Mouse (Mus musculus): ENCODE results near the gene Cryz. TPM values are rescaled to one million over a fixed set of nuclear protein-coding genes. Genes with fewer than 3 reads are reported as not detected.
"Not testable (repeated sequence)": the region's sequence is repeated elsewhere in the genome, so short reads cannot be mapped to it uniquely, and the experiment has no call there.

Gene Cryz
- total and polyA plus RNA-seq, 3 experiments: 5.8 to 19.5 (median 16.8) TPM

- TF ChIP-seq CTCF (IDR thresholded peaks at IDR 0.05) (no peak), POLR2A (IDR thresholded peaks at IDR 0.05; ENCODE audit: insufficient read depth, low read depth, low read length) (no peak), EP300 (IDR thresholded peaks at IDR 0.05; ENCODE audit: insufficient read depth, low read depth, low read length) (no peak)
- intact Hi-C loops (cut with DNase I): no loop called here
- H3K36me3 ChIP-seq (ENCODE audit: control insufficient read depth, insufficient read depth, low read length): no peaks in the 10 kb centered on the region
- no peaks in the 10 kb centered on the region for H3K79me2 ChIP-seq (replicated peaks; ENCODE audit: control insufficient read depth, insufficient read depth, low read length)
- no peaks in the 10 kb centered on the region for H3K27me3 ChIP-seq (ENCODE audit: control insufficient read depth, insufficient read depth, low read length)
- no peak overlapping the region for H3K27ac ChIP-seq
- H3K4me3 ChIP-seq: no peak overlapping the region
- H3K9ac ChIP-seq (ENCODE audit: low read depth, low read length): no peak overlapping the region
- WGBS: 91% methylated on average over 8 of the region's 8 CpGs
- DNase-seq: no peak
- no peaks in the 10 kb centered on the region for H3K4me1 ChIP-seq (ENCODE audit: control insufficient read depth, insufficient read depth, low read length)
Observed at GRCm38 (mm10) chr3:154614771-154615170, 18.3 kb downstream of the Cryz start.

DNA sequence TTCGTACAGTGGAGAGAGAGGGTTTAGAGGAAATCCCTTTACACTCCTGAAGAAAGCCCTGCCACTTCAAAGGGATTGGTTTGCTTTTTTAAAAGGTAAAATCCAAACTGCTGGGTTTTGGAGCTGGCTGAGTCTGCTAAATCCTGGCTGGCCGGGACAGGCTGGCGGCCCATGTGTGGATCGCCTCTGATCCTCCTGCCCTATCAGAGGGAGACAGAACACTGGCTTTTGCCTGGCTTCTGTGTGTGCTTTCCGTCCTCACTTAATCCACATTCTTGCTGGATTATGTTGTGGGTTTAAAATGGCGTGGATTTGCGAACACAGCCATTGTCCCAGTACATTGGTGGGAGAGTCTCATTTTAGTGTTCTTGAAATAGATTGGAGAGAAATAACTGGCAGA lies 18.8 kb downstream of the Cryz start:
- Histone ChIP-seq H3K27me3 (ENCODE audit: control insufficient read depth, insufficient read depth, low read length) (no peaks in the 10 kb centered on the region), H3K36me3 (ENCODE audit: control insufficient read depth, insufficient read depth, low read length) (no peaks in the 10 kb centered on the region), H3K4me3 (no peak overlapping the region), H3K27ac (no peak overlapping the region), H3K79me2 (replicated peaks; ENCODE audit: control insufficient read depth, insufficient read depth, low read length) (no peaks in the 10 kb centered on the region), H3K9ac (ENCODE audit: low read depth, low read length) (no peak overlapping the region), H3K4me1 (ENCODE audit: control insufficient read depth, insufficient read depth, low read length) (no peaks in the 10 kb centered on the region)
- WGBS: 90% methylated on average over 7 of the region's 7 CpGs
- no peak for DNase-seq
- TF ChIP-seq EP300 (IDR thresholded peaks at IDR 0.05; ENCODE audit: insufficient read depth, low read depth, low read length): no peak
- TF ChIP-seq POLR2A (IDR thresholded peaks at IDR 0.05; ENCODE audit: insufficient read depth, low read depth, low read length): no peak
- TF ChIP-seq CTCF (IDR thresholded peaks at IDR 0.05): no peak
- intact Hi-C loops (cut with DNase I): no loop called here

DNA sequence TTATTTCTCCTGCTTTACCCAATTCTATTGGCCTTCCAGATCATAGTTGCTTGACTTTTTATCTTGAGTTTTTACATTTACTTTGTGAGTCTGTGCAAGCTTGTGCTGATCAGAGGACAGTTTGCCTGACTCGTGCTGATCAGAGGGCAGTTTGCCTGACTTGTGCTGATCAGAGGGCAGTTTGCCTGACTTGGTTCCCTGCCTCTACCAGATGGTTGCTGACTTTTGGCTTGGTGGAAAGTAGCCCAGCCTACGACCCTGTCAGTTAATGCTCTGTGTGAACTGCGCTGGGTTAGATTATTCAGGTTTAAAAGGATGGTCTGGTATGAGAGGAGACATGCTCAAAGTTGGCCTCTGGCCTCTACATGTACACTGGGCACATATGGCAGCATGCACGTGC lies 19.6 kb downstream of the Cryz start:
- H3K27me3 ChIP-seq (ENCODE audit: control insufficient read depth, insufficient read depth, low read length): no peaks in the 10 kb centered on the region
- H3K9ac ChIP-seq (ENCODE audit: low read depth, low read length): no peak overlapping the region
- no peak for DNase-seq
- no peak overlapping the region for H3K27ac ChIP-seq
- TF ChIP-seq EP300 (IDR thresholded peaks at IDR 0.05; ENCODE audit: insufficient read depth, low read depth, low read length): no peak
- TF ChIP-seq POLR2A (IDR thresholded peaks at IDR 0.05; ENCODE audit: insufficient read depth, low read depth, low read length): no peak
- no peak for TF ChIP-seq CTCF (IDR thresholded peaks at IDR 0.05)
- no peaks in the 10 kb centered on the region for H3K79me2 ChIP-seq (replicated peaks; ENCODE audit: control insufficient read depth, insufficient read depth, low read length)
- H3K36me3 ChIP-seq (ENCODE audit: control insufficient read depth, insufficient read depth, low read length): no peaks in the 10 kb centered on the region
- no peak overlapping the region for H3K4me3 ChIP-seq
- 92% methylated on average over 4 of the region's 4 CpGs for WGBS
- H3K4me1 ChIP-seq (ENCODE audit: control insufficient read depth, insufficient read depth, low read length): no peaks in the 10 kb centered on the region
- intact Hi-C loops (cut with DNase I): no loop called here

- no peaks in the 10 kb centered on the region for H3K36me3 ChIP-seq (ENCODE audit: control insufficient read depth, insufficient read depth, low read length)
- H3K27me3 ChIP-seq (ENCODE audit: control insufficient read depth, insufficient read depth, low read length): no peaks in the 10 kb centered on the region
- DNase-seq: no peak
- H3K4me3 ChIP-seq: no peak overlapping the region
- H3K79me2 ChIP-seq (replicated peaks; ENCODE audit: control insufficient read depth, insufficient read depth, low read length): no peaks in the 10 kb centered on the region
- no peak overlapping the region for H3K9ac ChIP-seq (ENCODE audit: low read depth, low read length)
- intact Hi-C loops (cut with DNase I): no loop called here
- H3K4me1 ChIP-seq (ENCODE audit: control insufficient read depth, insufficient read depth, low read length): no peaks in the 10 kb centered on the region
- no peak overlapping the region for H3K27ac ChIP-seq
- TF ChIP-seq EP300 (IDR thresholded peaks at IDR 0.05; ENCODE audit: insufficient read depth, low read depth, low read length) (no peak), CTCF (IDR thresholded peaks at IDR 0.05) (no peak), POLR2A (IDR thresholded peaks at IDR 0.05; ENCODE audit: insufficient read depth, low read depth, low read length) (no peak)
Observed at GRCm38 (mm10) chr3:154628284-154628683, 31.8 kb downstream of the Cryz start.

DNA sequence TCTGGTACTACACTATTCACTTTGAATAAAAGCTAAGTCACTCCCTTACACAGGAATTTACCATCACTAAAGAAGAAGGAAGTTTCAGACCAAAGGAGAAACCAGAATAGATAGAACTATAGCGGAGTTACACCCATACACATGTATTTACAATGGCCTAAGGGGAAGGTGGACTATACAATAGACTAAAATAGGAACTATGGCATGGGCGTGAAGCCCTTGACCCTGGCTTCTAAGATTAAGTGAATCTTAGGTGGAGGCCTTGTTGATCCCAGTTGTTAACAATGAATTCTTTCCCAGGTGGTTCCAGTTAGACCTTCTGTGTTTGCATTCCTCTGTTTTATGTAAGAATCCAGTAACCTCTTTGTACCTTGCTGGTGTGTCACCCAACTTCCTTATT lies 34.8 kb downstream of the Cryz start:
- H3K4me3 ChIP-seq; H3K27ac ChIP-seq; H3K36me3 ChIP-seq (ENCODE audit: control insufficient read depth, insufficient read depth, low read length); intact Hi-C loops (cut with DNase I); H3K9ac ChIP-seq (ENCODE audit: low read depth, low read length); H3K79me2 ChIP-seq (replicated peaks; ENCODE audit: control insufficient read depth, insufficient read depth, low read length); H3K4me1 ChIP-seq (ENCODE audit: control insufficient read depth, insufficient read depth, low read length); H3K27me3 ChIP-seq (ENCODE audit: control insufficient read depth, insufficient read depth, low read length); DNase-seq: not testable (repeated sequence)
- WGBS: 82% methylated on average over 2 of the region's 2 CpGs

- 90% methylated on average over 5 of the region's 5 CpGs for WGBS
- H3K9ac ChIP-seq (ENCODE audit: low read depth, low read length): no peak overlapping the region
- intact Hi-C loops (cut with DNase I): no loop called here
Observed at GRCm38 (mm10) chr3:154633091-154633490, 36.6 kb downstream of the Cryz start.

More at GRCm38 (mm10) chr3:154633091-154633490, 36.6 kb downstream of the Cryz start:
- no peaks in the 10 kb centered on the region for H3K36me3 ChIP-seq (ENCODE audit: control insufficient read depth, insufficient read depth, low read length)
- H3K4me1 ChIP-seq (ENCODE audit: control insufficient read depth, insufficient read depth, low read length): no peaks in the 10 kb centered on the region
- no peak overlapping the region for H3K4me3 ChIP-seq
- no peak for DNase-seq
- no peaks in the 10 kb centered on the region for H3K27me3 ChIP-seq (ENCODE audit: control insufficient read depth, insufficient read depth, low read length)
- TF ChIP-seq POLR2A (IDR thresholded peaks at IDR 0.05; ENCODE audit: insufficient read depth, low read depth, low read length): no peak
- H3K27ac ChIP-seq: no peak overlapping the region
- no peaks in the 10 kb centered on the region for H3K79me2 ChIP-seq (replicated peaks; ENCODE audit: control insufficient read depth, insufficient read depth, low read length)
